Mouse (Mus musculus) midbrain, embryonic 10.5 days (tissue): ENCODE measurements at regions not wholly inside any gene's neighbourhood (a gene's known extent, or its start where the extent isn't known, plus 50 kb on each side); places are given as distances from the start of the nearest gene placed in this dataset.

Experiments used
- DNase-seq: peaks from one replicate; pipeline ENCODE4 v3.0.0-alpha.2; 2017; ENCODE audit warnings: low spot score
- H3K27ac ChIP-seq: fragments of 300-500 bp; sonication (generic); replicated peaks from 2 replicates; pipeline ENCODE4 v1.5.1; 2016; ENCODE audit warnings: mild to moderate bottlenecking
- H3K27me3 ChIP-seq: fragments of 300-500 bp; sonication (generic); 2 replicates; pipeline ENCODE4 v1.6.1; 2016; ENCODE audit warnings: low read depth, mild to moderate bottlenecking; ENCODE audit not compliant: poor library complexity, severe bottlenecking
- H3K36me3 ChIP-seq: fragments of 300-500 bp; sonication (generic); 2 replicates; pipeline ENCODE4 v1.6.1; 2016; ENCODE audit warnings: mild to moderate bottlenecking, moderate library complexity
- H3K4me1 ChIP-seq: fragments of 300-500 bp; sonication (generic); 2 replicates; pipeline ENCODE4 v1.6.1; 2016
- H3K4me3 ChIP-seq: fragments of 300-500 bp; sonication (generic); 2 replicates; pipeline ENCODE4 v1.5.1; 2016; ENCODE audit warnings: mild to moderate bottlenecking, moderate library complexity
- H3K9me3 ChIP-seq: fragments of 300-500 bp; sonication (generic); replicated peaks from 2 replicates; pipeline ENCODE4 v1.6.1; 2016; ENCODE audit warnings: mild to moderate bottlenecking
- WGBS: fragments of 180-500 bp; shearing (Covaris S2); methylation state at CpG from one replicate; pipeline ENCODE4 v1.1.7; 2016; 5-methylcytosine and 5-hydroxymethylcytosine counted together

GRCm38 (mm10) chr1:4570730-4571129 is 237.0 kb upstream of the Gm37988 start:
- 90% methylated on average over 4 of the region's 4 CpGs for WGBS
- Histone ChIP-seq H3K27ac (peak overlapping the region; percentile 96; the same call in 1 of the 2 replicates), H3K4me3 (peak overlapping the region; percentile 71; the same call in 1 of the 2 replicates), H3K4me1 (peaks cover 18% of the 10 kb centered on the region), H3K27me3 (peaks cover 5% of the 10 kb centered on the region; the same call in 1 of the 2 replicates), H3K9me3 (0 out of 2 replicates have a peak, but pooled peaks cover 7% of the 10 kb centered on the region), H3K36me3 (no peaks in the 10 kb centered on the region)
- DNase-seq = no peak

GRCm38 (mm10) chr1:4571299-4572202 is 236.1 kb upstream of the Gm37988 start:
- Histone ChIP-seq H3K9me3 (0 out of 2 replicates have a peak, but pooled peaks cover 7% of the 10 kb centered on the region), H3K27me3 (peaks cover 5% of the 10 kb centered on the region; the same call in 1 of the 2 replicates), H3K27ac (peak overlapping the region; percentile 96), H3K4me1 (peaks cover 18% of the 10 kb centered on the region), H3K4me3 (peak overlapping the region; percentile 71), H3K36me3 (no peaks in the 10 kb centered on the region)
- under 1% methylated on average over 58 of the region's 58 CpGs for WGBS
- peak; percentile 85 for DNase-seq

GRCm38 (mm10) chr1:4572311-4572710 is 235.4 kb upstream of the Gm37988 start:
- 0 out of 2 replicates have a peak, but pooled peaks cover 7% of the 10 kb centered on the region for H3K9me3 ChIP-seq
- H3K27me3 ChIP-seq = peaks cover 5% of the 10 kb centered on the region; the same call in 1 of the 2 replicates
- peak overlapping the region; percentile 96 for H3K27ac ChIP-seq
- DNase-seq = no peak
- no peaks in the 10 kb centered on the region for H3K36me3 ChIP-seq
- H3K4me3 ChIP-seq = peak overlapping the region; percentile 71
- peaks cover 18% of the 10 kb centered on the region for H3K4me1 ChIP-seq
- WGBS = 47% methylated on average over 3 of the region's 3 CpGs

GRCm38 (mm10) chr1:4574101-4574500 is 233.6 kb upstream of the Gm37988 start:
- 79% methylated on average over 1 of the region's 1 CpGs for WGBS

GRCm38 (mm10) chr1:4576957-4577356 is 230.7 kb upstream of the Gm37988 start:
- 80% methylated on average over 1 of the region's 1 CpGs for WGBS

More at GRCm38 (mm10) chr1:4574101-4574500, 233.6 kb upstream of the Gm37988 start:
- Histone ChIP-seq H3K36me3 (no peaks in the 10 kb centered on the region), H3K9me3 (no peaks in the 10 kb centered on the region), H3K4me1 (peaks cover 18% of the 10 kb centered on the region), H3K27me3 (peaks cover 5% of the 10 kb centered on the region; the same call in 1 of the 2 replicates), H3K4me3 (no peak overlapping the region), H3K27ac (no peak overlapping the region)
- no peak for DNase-seq

GRCm38 (mm10) chr1:4582534-4582933 is 225.2 kb upstream of the Gm37988 start:
- Histone ChIP-seq H3K36me3 (no peaks in the 10 kb centered on the region), H3K27me3 (no peaks in the 10 kb centered on the region), H3K9me3 (no peaks in the 10 kb centered on the region), H3K4me3 (no peak overlapping the region), H3K4me1 (no peaks in the 10 kb centered on the region), H3K27ac (no peak overlapping the region)
- DNase-seq = no peak

More at GRCm38 (mm10) chr1:4576957-4577356, 230.7 kb upstream of the Gm37988 start:
- H3K4me3 ChIP-seq = no peak overlapping the region
- peaks cover 3% of the 10 kb centered on the region for H3K4me1 ChIP-seq
- no peaks in the 10 kb centered on the region for H3K36me3 ChIP-seq
- H3K27me3 ChIP-seq = no peaks in the 10 kb centered on the region
- H3K27ac ChIP-seq = no peak overlapping the region
- no peaks in the 10 kb centered on the region for H3K9me3 ChIP-seq
- DNase-seq = no peak

GRCm38 (mm10) chr1:4597856-4598255 is 209.8 kb upstream of the Gm37988 start:
- no peak overlapping the region for H3K27ac ChIP-seq
- H3K9me3 ChIP-seq = no peaks in the 10 kb centered on the region
- 83% methylated on average over 3 of the region's 3 CpGs for WGBS
- H3K4me3 ChIP-seq = no peak overlapping the region
- H3K4me1 ChIP-seq = no peaks in the 10 kb centered on the region
- H3K36me3 ChIP-seq = no peaks in the 10 kb centered on the region
- H3K27me3 ChIP-seq = no peaks in the 10 kb centered on the region
- DNase-seq = no peak

- H3K9me3 ChIP-seq = no peaks in the 10 kb centered on the region
- WGBS = 62% methylated on average over 3 of the region's 3 CpGs
- no peak for DNase-seq
- no peak overlapping the region for H3K27ac ChIP-seq
- no peaks in the 10 kb centered on the region for H3K4me1 ChIP-seq
- no peaks in the 10 kb centered on the region for H3K36me3 ChIP-seq
- H3K4me3 ChIP-seq = no peak overlapping the region
- H3K27me3 ChIP-seq = no peaks in the 10 kb centered on the region
Observed at GRCm38 (mm10) chr1:4598425-4598824, 209.3 kb upstream of the Gm37988 start.

- no peaks in the 10 kb centered on the region for H3K36me3 ChIP-seq
- no peak overlapping the region for H3K27ac ChIP-seq
- no peaks in the 10 kb centered on the region for H3K9me3 ChIP-seq
- H3K4me1 ChIP-seq = no peaks in the 10 kb centered on the region
- 87% methylated on average over 3 of the region's 3 CpGs for WGBS
- no peak overlapping the region for H3K4me3 ChIP-seq
- DNase-seq = no peak
- no peaks in the 10 kb centered on the region for H3K27me3 ChIP-seq
Observed at GRCm38 (mm10) chr1:4602386-4602785, 205.3 kb upstream of the Gm37988 start.

- Histone ChIP-seq H3K4me1 (peaks cover 6% of the 10 kb centered on the region; the same call in 1 of the 2 replicates), H3K27ac (no peak overlapping the region), H3K9me3 (peaks cover 5% of the 10 kb centered on the region; the same call in 1 of the 2 replicates), H3K4me3 (no peak overlapping the region), H3K36me3 (no peaks in the 10 kb centered on the region), H3K27me3 (no peaks in the 10 kb centered on the region)
- WGBS = 68% methylated on average over 2 of the region's 2 CpGs
- DNase-seq = no peak
Observed at GRCm38 (mm10) chr1:4608824-4609223, 198.9 kb upstream of the Gm37988 start.

- Histone ChIP-seq H3K4me1 (peaks cover 6% of the 10 kb centered on the region; the same call in 1 of the 2 replicates), H3K4me3 (no peak overlapping the region), H3K27me3 (no peaks in the 10 kb centered on the region), H3K36me3 (no peaks in the 10 kb centered on the region), H3K9me3 (peaks cover 5% of the 10 kb centered on the region; the same call in 1 of the 2 replicates), H3K27ac (no peak overlapping the region)
- no peak for DNase-seq
- WGBS = 73% methylated on average over 4 of the region's 4 CpGs
Observed at GRCm38 (mm10) chr1:4613305-4613704, 194.4 kb upstream of the Gm37988 start.

- H3K9me3 ChIP-seq = peaks cover 2% of the 10 kb centered on the region; the same call in 1 of the 2 replicates
- peaks cover 6% of the 10 kb centered on the region; the same call in 1 of the 2 replicates for H3K4me1 ChIP-seq
- no peak overlapping the region for H3K27ac ChIP-seq
- 87% methylated on average over 1 of the region's 1 CpGs for WGBS
- no peaks in the 10 kb centered on the region for H3K36me3 ChIP-seq
- no peaks in the 10 kb centered on the region for H3K27me3 ChIP-seq
- no peak for DNase-seq
- no peak overlapping the region for H3K4me3 ChIP-seq
Observed at GRCm38 (mm10) chr1:4615286-4615685, 192.4 kb upstream of the Gm37988 start.

GRCm38 (mm10) chr1:4617479-4617878 is 190.2 kb upstream of the Gm37988 start:
- Histone ChIP-seq H3K27ac (no peak overlapping the region), H3K27me3 (no peaks in the 10 kb centered on the region), H3K4me1 (no peaks in the 10 kb centered on the region), H3K36me3 (no peaks in the 10 kb centered on the region), H3K9me3 (no peaks in the 10 kb centered on the region), H3K4me3 (no peak overlapping the region)
- 90% methylated on average over 10 of the region's 10 CpGs for WGBS
- DNase-seq = no peak
